Mouse (Mus musculus): Measurements from ENCODE around the gene Adamts20.

Gene Adamts20

DNA sequence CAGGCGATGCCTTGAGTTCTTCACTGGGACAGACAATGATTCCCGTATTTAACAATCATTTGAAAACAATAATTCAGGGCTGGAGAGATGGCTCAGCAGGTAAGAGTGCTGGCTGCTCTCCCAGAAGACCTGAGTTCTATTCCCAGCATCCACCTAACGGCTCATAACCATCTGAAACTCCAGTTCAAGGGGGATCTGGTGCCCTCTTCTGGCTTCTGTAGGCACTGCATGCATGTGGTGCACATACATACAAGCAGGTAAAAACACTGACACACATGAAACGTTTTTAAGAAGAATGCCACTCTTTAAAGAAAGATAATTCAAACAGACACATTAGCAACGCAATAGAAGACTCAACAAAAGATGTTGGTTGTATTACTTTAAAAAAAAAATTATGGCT lies 120.9 kb downstream of the Adamts20 start:
- DNase-seq (ENCODE audit: low spot score in 2 of 2), result no peak

DNA sequence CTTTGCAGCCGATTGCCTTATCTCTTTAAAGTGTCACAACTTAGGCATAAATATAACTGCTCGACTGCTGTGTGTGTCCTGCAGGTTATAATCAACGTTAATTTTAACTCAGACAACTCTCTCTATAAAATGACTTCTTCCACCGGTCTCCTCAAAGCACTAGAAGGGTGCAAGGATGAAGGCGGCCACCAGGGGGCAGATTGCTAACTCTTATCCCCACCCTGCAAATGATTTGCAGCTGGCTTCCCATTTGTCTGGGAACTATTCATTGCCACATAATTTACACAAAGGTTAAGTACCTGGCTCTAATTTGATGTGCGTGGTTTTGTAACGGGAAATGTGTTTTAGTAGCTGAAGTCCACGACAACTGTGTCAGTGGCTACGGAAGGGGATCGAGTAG lies 122.9 kb downstream of the Adamts20 start:
- DNase-seq (ENCODE audit: low spot score in 2 of 2), result peak; percentile 22 to 34

DNA sequence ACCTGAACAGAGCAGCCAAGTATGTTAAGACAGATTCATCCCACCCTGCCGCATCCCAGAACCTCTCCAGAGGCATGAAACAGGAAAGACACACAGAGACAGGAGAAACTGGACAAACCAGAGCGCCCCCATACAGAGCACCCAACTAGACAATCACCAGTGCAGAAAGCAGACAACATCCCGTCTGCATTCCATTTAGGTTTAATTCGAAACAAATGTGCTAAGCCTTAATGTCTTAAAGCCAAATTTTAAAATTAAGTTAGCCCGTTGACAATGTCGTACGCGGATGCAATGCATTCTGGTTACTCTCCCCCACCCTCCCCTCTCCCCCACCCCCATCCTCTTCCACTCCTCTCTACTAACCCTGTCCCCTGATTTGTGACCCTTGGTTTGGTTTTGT lies 126.2 kb downstream of the Adamts20 start:
- DNase-seq (ENCODE audit: low spot score in 2 of 2), result no peak

DNA sequence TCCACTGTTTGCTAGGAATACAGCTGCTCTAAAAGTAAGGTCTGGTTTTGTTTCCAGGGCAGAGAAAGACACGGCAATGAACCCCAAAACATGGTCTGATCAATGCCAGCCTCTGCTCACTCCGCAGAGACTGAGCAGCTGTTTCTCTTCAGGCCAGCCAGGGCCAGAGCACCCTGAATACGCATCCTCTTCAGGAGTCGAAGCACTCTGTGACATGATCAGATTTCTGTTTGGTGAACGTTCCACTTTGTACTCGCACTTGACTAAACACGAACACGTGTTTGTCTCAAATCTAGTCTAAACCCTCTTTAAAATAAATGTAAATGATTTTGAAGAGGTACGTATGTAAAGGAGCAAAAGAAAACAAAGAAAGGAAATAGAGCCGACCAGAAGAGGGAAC lies 130.6 kb downstream of the Adamts20 start:
- no peak for DNase-seq (ENCODE audit: low spot score in 2 of 2)

DNA sequence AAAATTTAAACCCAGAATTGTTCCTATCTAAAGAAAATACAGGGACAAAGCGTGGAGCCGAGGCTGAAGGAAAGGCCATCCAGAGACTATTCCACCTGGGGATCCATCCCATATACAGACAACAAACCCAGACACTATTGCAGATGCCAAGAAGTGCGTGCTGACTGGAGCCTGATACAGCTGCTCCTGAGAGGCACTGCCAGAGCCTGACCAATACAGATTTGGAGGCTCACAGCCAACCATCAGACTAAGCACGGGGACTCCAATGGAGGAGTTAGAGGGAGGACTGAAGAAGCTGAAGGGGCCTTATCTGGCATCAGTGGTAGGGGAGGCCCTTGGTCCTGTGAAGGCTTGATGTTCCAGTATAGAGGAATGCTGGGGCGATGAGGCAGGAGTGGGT lies 138.6 kb downstream of the Adamts20 start:
- DNase-seq (ENCODE audit: low spot score in 2 of 2), result no peak

DNA sequence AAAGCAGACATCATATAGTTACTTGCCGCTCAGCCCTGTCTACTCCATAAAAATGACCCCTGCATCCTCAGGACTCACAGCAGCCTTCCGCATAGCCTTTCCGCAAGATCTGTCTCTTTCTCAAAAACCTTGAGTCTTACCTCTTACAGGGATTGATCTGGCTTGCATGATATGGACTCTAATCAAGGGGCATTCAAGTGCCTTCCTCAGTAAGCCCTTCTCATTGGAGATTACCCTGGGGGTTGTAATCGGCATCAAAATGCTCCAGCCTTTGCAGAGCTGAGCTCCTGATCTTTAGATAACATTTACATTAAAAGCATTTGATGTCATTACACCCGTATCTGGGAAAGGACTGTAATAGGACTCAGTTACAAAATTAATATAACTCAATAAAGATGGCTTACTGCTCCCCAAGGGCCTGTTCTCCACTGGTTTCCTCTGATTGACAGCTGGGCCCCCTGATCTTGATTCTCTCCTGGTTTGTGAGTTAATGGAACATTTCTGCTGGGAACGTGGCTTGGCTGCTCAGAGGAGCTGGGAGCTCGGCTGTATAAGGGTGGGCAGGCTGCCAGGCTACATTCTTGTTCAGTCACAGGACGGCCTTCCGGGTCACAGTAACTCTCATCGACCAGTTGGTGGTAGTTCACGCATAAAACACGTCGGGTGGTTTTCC lies 139.6 kb downstream of the Adamts20 start:
- no peak for DNase-seq (ENCODE audit: low spot score in 2 of 2)

DNA sequence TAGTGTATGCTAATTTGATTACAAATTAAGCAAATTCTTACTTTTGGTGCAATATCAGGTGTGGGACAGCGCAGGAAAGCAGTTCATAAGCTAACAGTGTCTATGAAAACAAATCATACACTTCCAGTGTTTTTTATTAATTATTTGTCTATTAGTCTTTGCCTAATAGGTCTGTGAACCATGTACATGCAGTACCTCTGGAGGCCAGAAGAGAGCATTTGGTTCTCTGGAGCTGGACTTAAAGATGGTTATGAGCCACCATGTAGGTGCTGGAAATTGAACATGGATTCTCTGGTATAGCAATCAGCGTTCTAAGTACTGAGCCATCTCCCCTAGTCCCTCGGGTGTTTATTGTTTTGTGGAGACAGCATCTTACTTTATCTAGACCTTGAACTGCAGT lies 149.0 kb downstream of the Adamts20 start:
- DNase-seq (ENCODE audit: low spot score in 2 of 2), result no peak

DNA sequence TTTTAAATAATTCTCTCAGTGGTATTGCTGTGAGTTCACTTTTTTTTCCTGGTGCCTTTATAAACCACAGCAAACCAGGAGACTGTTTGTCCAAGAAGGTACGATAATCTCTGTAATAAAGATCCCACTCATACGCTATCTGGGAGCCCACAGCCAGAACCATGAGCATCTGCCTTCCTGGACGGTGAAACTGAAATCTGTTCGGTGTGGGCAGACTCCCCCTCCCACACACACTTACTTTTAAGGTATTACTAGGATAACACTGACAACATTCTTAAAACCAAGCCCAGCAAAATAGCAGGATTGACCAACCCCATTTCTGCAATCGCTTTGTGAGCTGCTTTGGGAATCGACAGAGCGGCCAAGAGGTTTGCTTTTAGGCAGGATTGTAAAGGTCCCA lies 155.5 kb downstream of the Adamts20 start:
- DNase-seq (ENCODE audit: low spot score in 2 of 2), result no peak

DNA sequence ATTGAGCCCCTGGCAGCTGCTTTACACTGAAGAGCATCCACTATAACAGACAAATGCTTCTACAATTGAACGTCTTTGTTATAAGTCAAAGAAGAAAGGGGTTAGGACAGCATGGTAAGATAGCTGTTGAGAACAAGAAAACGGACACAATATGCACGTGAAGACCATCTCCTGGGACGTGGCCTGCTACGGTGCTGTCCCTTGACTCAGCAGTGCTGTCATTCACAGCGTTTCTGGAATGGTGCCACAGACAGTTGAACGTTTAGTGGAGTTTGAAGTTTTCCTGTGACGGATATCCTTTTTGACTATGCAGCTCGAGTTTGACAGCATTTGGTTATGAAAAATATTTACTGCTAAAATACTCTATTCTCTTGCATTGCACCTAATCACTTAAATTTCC lies 157.3 kb downstream of the Adamts20 start:
- DNase-seq (ENCODE audit: low spot score in 2 of 2), result no peak

DNA sequence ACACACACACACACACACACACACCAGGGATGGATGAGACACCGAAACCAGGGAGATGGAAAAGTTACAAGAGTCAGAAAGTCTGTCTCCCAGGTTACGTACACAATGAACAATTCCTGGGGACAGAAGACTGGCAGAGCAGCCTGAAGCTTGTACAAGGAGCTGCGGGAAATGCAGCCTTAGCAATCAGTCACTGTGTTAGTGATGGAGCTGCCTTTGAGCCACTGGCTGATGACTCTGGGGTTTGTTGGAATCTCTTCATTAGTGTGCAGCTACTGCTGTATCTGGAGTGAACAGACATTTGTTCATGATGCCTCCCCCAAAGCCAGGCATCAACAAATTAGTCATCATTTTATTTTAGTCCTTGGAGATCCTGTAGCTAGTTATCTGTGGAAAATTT lies 162.1 kb downstream of the Adamts20 start:
- DNase-seq (ENCODE audit: low spot score in 2 of 2), result no peak

DNA sequence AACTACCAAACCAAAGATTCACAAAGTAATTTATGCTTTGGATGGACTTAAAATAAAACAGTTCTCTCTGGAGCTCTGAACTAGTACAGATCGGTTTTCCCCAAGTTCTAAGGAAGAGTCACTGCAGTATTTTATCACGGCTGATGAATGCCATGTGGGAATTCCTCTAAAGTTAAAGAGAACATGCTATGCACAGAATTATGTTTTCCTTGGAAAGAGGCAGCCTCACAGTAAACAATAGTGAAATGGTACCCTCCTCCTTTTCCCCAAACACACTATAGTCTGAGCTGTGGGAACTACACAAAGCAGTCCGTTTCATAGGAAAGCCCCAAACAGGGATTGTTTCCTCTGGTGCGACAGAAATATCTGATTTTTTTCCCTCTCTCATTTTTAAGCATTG lies 171.1 kb downstream of the Adamts20 start:
- no peak for DNase-seq (ENCODE audit: low spot score in 2 of 2)

DNA sequence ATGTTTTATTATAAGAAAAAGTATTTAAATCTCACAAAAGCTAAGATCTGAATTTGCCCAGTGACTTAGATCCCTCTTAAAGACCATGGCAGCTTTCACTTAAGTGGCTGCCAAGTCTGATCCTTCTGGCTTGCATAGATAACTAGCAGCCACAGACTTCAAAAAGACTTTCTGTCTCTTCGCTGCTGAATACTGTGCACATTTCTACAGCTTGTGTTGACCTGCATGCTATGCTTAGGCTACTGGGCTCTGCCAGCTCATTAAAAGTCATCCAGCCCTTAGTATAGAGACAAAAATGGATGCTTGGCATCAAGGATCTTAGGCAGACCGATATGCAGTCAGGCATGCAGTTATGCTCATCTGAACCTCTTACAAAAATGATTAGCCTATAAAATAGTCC lies 177.2 kb downstream of the Adamts20 start:
- DNase-seq (ENCODE audit: low spot score in 2 of 2), result no peak

DNA sequence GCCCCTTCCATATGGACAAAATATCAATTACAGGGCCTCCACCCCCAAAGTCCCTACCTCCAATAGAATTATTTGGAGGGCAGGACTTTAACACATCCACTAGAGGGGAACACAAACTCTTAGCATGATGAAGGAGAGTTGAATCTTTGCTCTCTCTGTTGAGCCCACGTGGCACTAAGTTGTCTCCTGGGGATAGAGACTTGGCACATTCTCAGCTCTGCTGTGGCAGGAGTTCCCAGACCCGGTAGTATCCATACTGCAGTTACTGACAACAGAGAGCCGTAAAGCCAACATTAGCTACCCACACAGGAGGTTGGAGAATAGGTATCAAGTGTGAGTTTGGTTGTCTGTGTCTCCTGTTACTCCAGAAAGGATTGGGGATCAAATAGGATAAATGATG lies 177.7 kb downstream of the Adamts20 start:
- DNase-seq (ENCODE audit: low spot score in 2 of 2), result no peak

DNA sequence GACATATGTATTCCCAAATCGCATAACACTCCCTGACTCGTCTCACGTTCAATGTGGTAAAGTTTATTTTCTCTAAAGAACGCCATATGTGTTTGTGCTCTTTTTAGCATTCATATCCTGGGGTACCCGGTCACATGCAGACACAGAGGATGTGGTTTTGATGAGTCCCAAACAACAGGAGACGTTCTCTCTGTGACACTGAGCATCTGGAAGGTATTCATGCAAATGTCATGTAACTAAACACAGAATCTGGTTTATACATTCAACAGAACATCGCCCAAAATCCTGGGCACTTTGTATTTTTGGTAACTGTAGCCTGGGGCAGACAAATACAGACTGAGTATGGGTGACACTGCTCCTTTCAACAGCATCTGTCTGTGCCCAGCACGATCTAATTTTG lies 188.8 kb downstream of the Adamts20 start:
- DNase-seq (ENCODE audit: low spot score in 2 of 2), result no peak

DNA sequence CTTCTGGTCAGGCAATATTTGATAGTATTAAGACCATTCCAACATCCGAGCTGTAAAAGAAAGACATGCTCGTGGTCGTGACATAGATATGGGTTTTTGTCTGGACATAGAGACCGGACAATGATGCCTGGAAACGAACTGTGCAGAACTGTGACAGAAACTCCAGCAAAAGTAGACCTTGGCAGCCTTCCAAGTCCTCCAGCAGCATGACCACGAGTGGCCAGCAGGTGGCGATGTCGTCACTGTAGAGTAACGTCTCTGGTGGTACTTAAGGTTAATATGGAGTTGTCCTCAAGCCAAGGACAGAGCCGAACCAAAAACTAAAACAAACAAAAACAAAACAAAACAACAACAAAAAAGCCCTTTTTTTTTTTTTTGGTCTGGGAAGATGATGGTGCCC lies 199.6 kb downstream of the Adamts20 start:
- DNase-seq (ENCODE audit: low spot score in 2 of 2), result peak; percentile 36 to 60

DNA sequence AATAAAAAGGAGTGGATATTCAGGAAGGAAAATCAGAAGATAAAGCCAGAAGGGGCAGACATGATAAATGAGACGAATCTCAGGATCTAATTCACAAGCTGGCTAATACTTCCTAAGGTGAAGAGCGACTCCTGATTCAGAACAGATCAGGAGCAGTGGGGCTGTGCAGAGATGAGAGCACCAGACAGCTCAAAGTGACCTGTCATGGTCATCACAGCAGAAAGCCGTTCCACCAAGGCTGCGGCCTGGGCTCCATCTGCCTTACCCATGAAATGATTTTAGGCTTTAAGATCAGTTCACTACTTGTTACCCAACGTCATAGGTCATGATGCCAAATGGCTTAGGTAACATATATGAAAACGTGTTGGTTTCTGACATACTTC lies 200.7 kb downstream of the Adamts20 start:
- no peak for DNase-seq (ENCODE audit: low spot score in 2 of 2)

DNA sequence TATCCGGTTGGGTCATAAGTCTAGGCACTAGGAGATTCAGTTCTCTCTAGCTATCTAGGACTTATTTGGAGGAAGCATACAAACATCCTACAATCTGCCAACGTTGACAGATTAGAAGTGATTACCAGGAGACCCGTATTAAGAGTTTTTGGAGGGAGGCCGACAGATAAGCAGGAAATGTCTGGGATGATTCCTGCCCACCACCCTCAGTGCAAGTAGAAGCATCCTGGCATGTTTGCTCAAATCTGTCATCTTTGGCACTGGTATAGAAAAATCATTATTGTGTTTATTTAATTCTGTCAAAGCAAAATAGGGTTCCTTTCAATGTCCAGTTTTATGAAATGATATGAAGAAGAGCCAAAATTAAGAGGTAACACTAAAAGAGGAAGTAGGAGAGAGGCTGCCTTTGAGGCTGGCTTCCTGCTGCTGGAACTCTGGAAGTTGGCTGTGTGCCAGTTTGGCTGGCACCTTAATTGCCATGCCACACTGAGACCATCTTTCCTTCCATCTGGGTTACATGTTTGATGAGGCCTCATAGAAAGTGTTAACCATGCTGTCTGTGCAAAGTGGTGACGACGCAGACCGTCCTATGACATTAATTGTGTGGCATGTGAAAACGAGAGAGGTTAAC lies 201.2 kb downstream of the Adamts20 start:
- no peak for DNase-seq (ENCODE audit: low spot score in 2 of 2)

DNA sequence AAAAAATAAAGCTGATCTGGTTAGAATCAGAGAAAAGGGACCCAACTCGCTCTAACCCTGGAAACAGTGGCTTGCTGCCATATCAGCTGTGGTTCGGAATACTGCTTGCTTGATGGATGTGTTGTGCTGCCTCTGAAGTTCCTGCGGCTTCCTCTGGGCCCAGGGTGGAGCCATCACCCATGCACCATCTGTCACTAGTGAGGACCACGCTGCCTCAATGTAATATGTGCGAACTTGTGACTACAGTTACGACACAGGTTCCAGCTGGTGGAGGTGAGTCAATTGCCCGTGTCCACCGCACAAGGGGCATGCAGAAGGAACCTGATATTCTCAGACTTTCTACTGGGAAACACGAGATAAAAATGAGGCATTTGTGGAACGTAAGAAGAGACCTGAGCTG lies 202.0 kb downstream of the Adamts20 start:
- no peak for DNase-seq (ENCODE audit: low spot score in 2 of 2)

DNA sequence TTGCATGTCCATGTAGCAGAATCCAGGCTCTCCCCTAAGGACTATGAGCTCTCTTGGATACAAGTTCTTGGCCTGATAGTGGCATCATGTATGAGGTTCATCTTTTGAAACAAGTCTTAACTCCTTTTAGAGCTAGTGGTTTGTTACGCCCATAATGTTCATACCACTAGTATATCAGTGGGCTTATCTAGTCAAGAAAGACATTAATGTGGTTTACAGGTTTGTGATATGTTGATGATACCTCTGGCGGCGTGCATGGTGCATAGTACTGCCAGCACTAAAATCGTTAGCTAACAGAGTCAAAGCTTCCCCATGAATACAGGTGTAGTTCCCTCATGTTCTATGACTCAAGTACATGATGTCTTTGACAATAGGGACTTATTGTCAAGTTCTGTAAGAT lies 205.7 kb downstream of the Adamts20 start:
- no peak for DNase-seq (ENCODE audit: low spot score in 2 of 2)

DNA sequence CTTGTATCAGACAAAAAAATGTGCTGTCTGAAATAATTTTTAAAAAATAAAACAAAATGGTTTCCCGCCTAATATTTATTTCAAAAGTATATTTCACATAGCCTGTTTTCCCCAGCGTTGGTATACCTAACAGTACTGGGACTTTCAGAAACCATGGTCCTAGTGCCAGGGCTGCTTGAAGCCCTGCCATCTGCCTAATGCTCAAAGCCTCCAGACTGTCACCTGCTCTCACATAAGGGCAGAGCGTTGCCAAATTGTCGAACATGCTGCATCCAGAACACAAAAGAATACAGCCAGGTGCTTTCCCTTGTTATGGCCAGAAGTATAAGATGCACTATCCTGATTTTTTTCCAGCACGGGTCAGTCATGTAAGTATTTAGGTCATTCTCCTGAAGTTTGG lies 209.7 kb downstream of the Adamts20 start:
- DNase-seq (ENCODE audit: low spot score in 2 of 2), result no peak

DNA sequence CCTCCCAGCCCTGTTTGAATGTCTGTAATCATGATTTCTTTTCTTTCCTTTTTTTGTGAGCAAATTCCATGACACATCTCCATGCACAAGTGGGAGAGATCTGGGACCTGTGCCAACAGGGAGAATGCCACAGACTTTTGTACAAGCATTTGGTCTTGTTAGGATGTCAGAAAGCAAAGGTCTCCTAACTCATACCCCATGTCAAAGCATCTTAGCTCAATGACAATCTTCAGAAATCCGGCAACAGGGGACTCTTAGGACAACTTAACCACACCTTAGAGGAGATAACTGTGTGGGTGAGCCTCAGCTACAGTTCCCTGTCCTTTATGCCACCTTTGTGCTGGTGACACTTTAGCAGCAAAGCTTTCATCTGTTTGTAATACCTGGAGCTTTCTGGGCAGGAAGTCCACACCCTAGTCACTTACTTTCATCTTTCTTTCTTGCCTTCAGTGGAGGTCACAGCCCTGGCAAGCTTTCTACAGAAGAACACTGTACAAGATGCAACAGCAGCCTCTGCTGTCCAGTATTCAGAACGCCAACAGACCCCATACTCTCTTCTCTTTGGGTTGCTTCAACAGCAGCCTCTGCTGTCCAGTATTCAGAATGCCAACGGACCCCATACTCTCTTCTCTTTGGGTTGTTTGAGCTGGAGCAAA lies 210.2 kb downstream of the Adamts20 start:
- no peak for DNase-seq (ENCODE audit: low spot score in 2 of 2)

DNA sequence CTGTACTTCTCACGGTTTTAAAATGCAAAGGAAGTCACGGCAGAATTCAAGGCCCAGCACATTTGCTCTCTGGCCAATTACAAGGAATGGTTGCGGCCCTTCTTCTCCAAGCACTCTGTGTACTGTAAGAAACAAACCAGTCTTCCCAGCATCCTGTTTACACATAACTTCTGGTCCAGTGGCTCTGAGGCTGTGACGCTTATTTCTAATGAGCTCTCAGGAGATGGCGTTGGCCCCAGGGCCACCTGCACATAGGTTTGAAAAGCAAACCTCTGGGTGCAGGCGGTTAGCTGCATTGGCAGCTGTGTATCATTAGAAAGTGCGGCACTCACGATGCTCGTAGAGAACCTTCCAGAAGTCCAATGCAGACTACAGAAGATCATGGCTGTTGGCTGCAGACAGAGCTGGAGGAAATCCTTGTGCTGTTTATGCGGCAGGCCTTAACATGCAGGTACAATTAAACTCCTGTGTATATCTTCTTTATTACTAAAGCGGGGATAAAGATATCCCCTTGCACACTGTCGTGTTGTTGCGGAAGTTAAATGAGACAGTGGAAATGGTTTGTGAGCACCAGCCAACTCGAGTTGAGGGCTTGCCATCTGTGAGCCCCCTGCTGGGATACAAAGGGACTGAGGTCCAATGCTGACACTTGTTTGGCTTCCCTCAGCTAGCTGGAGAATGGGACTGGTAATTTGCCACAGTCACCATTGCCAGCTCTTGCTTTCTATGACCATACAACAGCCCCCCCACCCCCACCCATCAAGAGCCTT lies 210.9 kb downstream of the Adamts20 start:
- no peak for DNase-seq (ENCODE audit: low spot score in 2 of 2)

Data from spleen, postnatal 14 days (tissue).